Comparison of ENCODE assay signal across 8 mouse cellular contexts in genomic region chr5:136907991-136908857, GRCm38 (mm10). TPM values are rescaled to one million over a fixed set of nuclear protein-coding genes. Genes with fewer than 3 reads are reported as not detected.
DNase-seq lines count a peak whose midpoint lies in the region; ATAC-seq lines count a peak whose summit lies in the region.

TSS of gene Ift22 (plus strand) at chr5:136908150.

- peak; percentile 92 for DNase-seq in ES-CJ7 (ENCODE audit: low read depth, low spot score)
- peak; percentile 90 for DNase-seq in cerebellum, adult 11 months
- DNase-seq in forelimb bud, embryonic 11.5 days (ENCODE audit: low read depth, low spot score) = peak; percentile 92
- peak; percentile 88 for DNase-seq in layer of hippocampus, adult 9-10 months (ENCODE audit: low spot score)
- DNase-seq in ovary, postnatal 10 days (ENCODE audit: low spot score) = peak; percentile 91
- DNase-seq in thymus, postnatal 10 days (ENCODE audit: low spot score in 2 of 2) = peak; percentile 75 to 79

- H3K36me3 ChIP-seq in lung, embryonic 16.5 days (ENCODE audit: control insufficient read depth, insufficient read depth, low read length) = peaks cover 8% of the 10 kb centered on the region; the same call in 1 of the 2 replicates

- no peaks in the 10 kb centered on the region for H3K27me3 ChIP-seq in lung, embryonic 16.5 days (ENCODE audit: control insufficient read depth, insufficient read depth, low read depth, low read length)

- ATAC-seq in hematopoietic stem cell, adult 5-6 weeks (replicated peaks in 1 of 2; ENCODE audit: insufficient read depth in 1 of 2, low FRiP score in 2 of 2, low TSS enrichment in 1 of 2, low read depth in 1 of 2, poor library complexity in 2 of 2, severe bottlenecking in 2 of 2) = peak; percentile 96 to 97
- ATAC-seq in lung, embryonic 16.5 days (ENCODE audit: low read depth) = peak; percentile 97

- 7% methylated on average over 32 of the region's 32 CpGs for WGBS in lung, embryonic 16.5 days

- peak within 1 kb of the TSS; percentile 72 for H3K4me3 ChIP-seq in lung, embryonic 16.5 days (ENCODE audit: low read length)

- no peak within 1 kb of the TSS for H3K27ac ChIP-seq in lung, embryonic 16.5 days (ENCODE audit: low read length)

- no peaks in the 10 kb centered on the region for H3K9me3 ChIP-seq in lung, embryonic 16.5 days (ENCODE audit: control insufficient read depth, low read length)

- peak within 1 kb of the TSS; percentile 72 for H3K9ac ChIP-seq in lung, embryonic 16.5 days (ENCODE audit: low read length)

- H3K4me2 ChIP-seq in lung, embryonic 16.5 days (ENCODE audit: low read depth, low read length) = peak within 1 kb of the TSS; percentile 77

- H3K4me1 ChIP-seq in lung, embryonic 16.5 days (replicated peaks; ENCODE audit: control insufficient read depth, insufficient read depth, low read length) = no peaks in the 10 kb centered on the region

RNA-seq across cellular contexts. Expression of gene Ift22, which starts in this region (rescaled TPM):
- 7.3 and 12.8 TPM in 2 replicates for total RNA-seq in hematopoietic stem cell, adult 5-6 weeks (2017)
- polyA plus RNA-seq in lung, embryonic 16.5 days (2015; fragmentation: Nextera tagmentation; extraction: Ambion mirVana) = 92.8 and 93.7 TPM in 2 replicates
